Mouse (Mus musculus) myocyte (in vitro differentiated cells): Measurements from ENCODE around the gene Fam166a. TPM values are rescaled to one million over a fixed set of nuclear protein-coding genes. Genes with fewer than 3 reads are reported as not detected.
A peak's percentile ranks its signal among the peaks of the same experiment; 100 is the strongest.

Experiments
- H3K27me3 ChIP-seq: one replicate; pipeline ENCODE4 v1.6.1; 2011; ENCODE audit not compliant: control insufficient read depth, insufficient read depth, insufficient read length
- H3K36me3 ChIP-seq: one replicate; pipeline ENCODE4 v1.6.1; 2011; ENCODE audit not compliant: control insufficient read depth, insufficient read depth
- H3K4me2 ChIP-seq: one replicate; pipeline ENCODE4 v1.6.1; 2011; ENCODE audit warnings: low read depth, control low read depth
- H3K4me3 ChIP-seq: one replicate; pipeline ENCODE4 v1.5.1; 2011; ENCODE audit warnings: mild to moderate bottlenecking, control low read depth, moderate library complexity
- H3K79me2 ChIP-seq: one replicate; pipeline ENCODE4 v1.6.1; 2011; ENCODE audit not compliant: control insufficient read depth, insufficient read depth
- H3ac ChIP-seq: one replicate; pipeline ENCODE4 v1.6.1; 2011; ENCODE audit not compliant: control insufficient read depth, insufficient read length
- CEBPB ChIP-seq: IDR thresholded peaks from 2 replicates; pipeline ENCODE4 v1.6.1; 2011; ENCODE audit warnings: mild to moderate bottlenecking, moderate library complexity; ENCODE audit not compliant: poor library complexity, insufficient read depth, severe bottlenecking
- E2F4 ChIP-seq: IDR thresholded peaks from one replicate; pipeline ENCODE4 v1.6.1; 2011; ENCODE audit warnings: mild to moderate bottlenecking, control low read depth, moderate library complexity; ENCODE audit not compliant: insufficient read depth
- MAX ChIP-seq: IDR thresholded peaks from one replicate; pipeline ENCODE4 v1.6.1; 2011; ENCODE audit warnings: low read depth, mild to moderate bottlenecking, control low read depth
- MYOD1 ChIP-seq, 3 experiments: IDR thresholded peaks; one replicate each; pipeline ENCODE4 v1.6.1; 2011; ENCODE audit warnings: control low read depth in 2 of 3, low read depth in 2 of 3, mild to moderate bottlenecking in 2 of 3, moderate library complexity in 1 of 3; ENCODE audit not compliant: insufficient read length in 2 of 3, control insufficient read depth in 1 of 3
- MYOG ChIP-seq, 3 experiments: IDR thresholded peaks; one replicate each; pipeline ENCODE4 v1.6.1; 2011; ENCODE audit warnings: control low read depth in 2 of 3, low read depth in 2 of 3, mild to moderate bottlenecking in 2 of 3; ENCODE audit not compliant: insufficient read length in 2 of 3, control insufficient read depth in 1 of 3, insufficient read depth in 1 of 3
- POLR2A ChIP-seq: IDR thresholded peaks from one replicate; pipeline ENCODE4 v1.6.1; 2011; ENCODE audit warnings: low read depth, mild to moderate bottlenecking, control low read depth, moderate library complexity; ENCODE audit not compliant: insufficient read length
- POLR2AphosphoS2 ChIP-seq: IDR thresholded peaks from one replicate; pipeline ENCODE4 v1.6.1; 2011; ENCODE audit warnings: low read depth, control low read depth; ENCODE audit not compliant: insufficient read length
- REST ChIP-seq: IDR thresholded peaks from one replicate; pipeline ENCODE4 v1.6.1; 2011; ENCODE audit warnings: mild to moderate bottlenecking, control low read depth, moderate library complexity; ENCODE audit not compliant: insufficient read depth, insufficient read length
- SRF ChIP-seq: IDR thresholded peaks from one replicate; pipeline ENCODE4 v1.6.1; 2011; ENCODE audit warnings: low read depth; ENCODE audit not compliant: control insufficient read depth, insufficient read length
- TCF12 ChIP-seq: IDR thresholded peaks from one replicate; pipeline ENCODE4 v1.6.1; 2011; ENCODE audit warnings: mild to moderate bottlenecking, control low read depth; ENCODE audit not compliant: poor library complexity, insufficient read depth, severe bottlenecking
- TCF3 ChIP-seq: IDR thresholded peaks from one replicate; pipeline ENCODE4 v1.6.1; 2011; ENCODE audit warnings: low read depth, control low read depth; ENCODE audit not compliant: insufficient read length
- USF1 ChIP-seq: IDR thresholded peaks from one replicate; pipeline ENCODE4 v1.6.1; 2011; ENCODE audit warnings: low read depth, mild to moderate bottlenecking, control low read depth, moderate library complexity
- polyA plus RNA-seq: library from polyadenylated mRNA; unstranded; fragments of >200 nt; fragmentation: generic; extraction: Trizol; gene quantifications from one replicate; pipeline ENCODE4 v1.2.1, GENCODE M21; 2012; ENCODE audit warnings: missing spikeins

Fam166a gene
- polyA plus RNA-seq, 1 experiment, result 0.48 TPM

GRCm38 (mm10) chr2:25194486-25195171 is 23.9 kb upstream of the Fam166a start:
- no peak overlapping the region for H3K4me3 ChIP-seq
- H3K36me3 ChIP-seq, result peaks cover 5% of the 10 kb centered on the region
- no peak overlapping the region for H3ac ChIP-seq
- no peaks in the 10 kb centered on the region for H3K27me3 ChIP-seq
- no peaks in the 10 kb centered on the region for H3K79me2 ChIP-seq
- TF ChIP-seq MYOD1 (IDR thresholded peaks at IDR 0.05; ENCODE audit: control insufficient read depth in 1 of 3, insufficient read length in 2 of 3, low read depth in 2 of 3), result no peak
- TF ChIP-seq MAX, result no peak
- no peak for TF ChIP-seq E2F4
- TF ChIP-seq REST, result no peak
- TF ChIP-seq TCF12, result no peak
- no peak for TF ChIP-seq POLR2A
- no peak overlapping the region for H3K4me2 ChIP-seq

GRCm38 (mm10) chr2:25195211-25196156 is 23.1 kb upstream of the Fam166a start:
- no peak for TF ChIP-seq SRF
- TF ChIP-seq USF1, result no peak
- TF ChIP-seq CEBPB, result no peak
- TF ChIP-seq POLR2AphosphoS2, result no peak
- no peak for TF ChIP-seq E2F4
- TF ChIP-seq REST, result no peak
- no peak for TF ChIP-seq TCF3
- no peak for TF ChIP-seq MYOG (IDR thresholded peaks at IDR 0.05; ENCODE audit: control insufficient read depth in 1 of 3, insufficient read depth in 1 of 3, insufficient read length in 2 of 3, low read depth in 2 of 3)
- TF ChIP-seq MYOD1 (IDR thresholded peaks at IDR 0.05; ENCODE audit: control insufficient read depth in 1 of 3, insufficient read length in 2 of 3, low read depth in 2 of 3), result no peak
- no peak for TF ChIP-seq TCF12
- no peak for TF ChIP-seq POLR2A
- no peak for TF ChIP-seq MAX
- Histone ChIP-seq H3K36me3 (peaks cover 14% of the 10 kb centered on the region), H3K4me2 (peak overlapping the region; percentile 83), H3ac (no peak overlapping the region), H3K79me2 (no peaks in the 10 kb centered on the region), H3K27me3 (no peaks in the 10 kb centered on the region), H3K4me3 (peak overlapping the region; percentile 24)

- Histone ChIP-seq H3K27me3 (no peaks in the 10 kb centered on the region), H3K4me2 (peak within 1 kb of the TSS; percentile 83), H3ac (no peak within 1 kb of the TSS), H3K79me2 (no peaks in the 10 kb centered on the region), H3K36me3 (peaks cover 15% of the 10 kb centered on the region), H3K4me3 (peak within 1 kb of the TSS; percentile 24)
- TF ChIP-seq SRF (no peak), POLR2A (no peak)
Measured at GRCm38 (mm10) chr2:25196172-25196954, 22.2 kb upstream of the Fam166a start, which contains the start of gene Tor4a. Tor4a (minus strand) TSS chr2:25196886.

DNA sequence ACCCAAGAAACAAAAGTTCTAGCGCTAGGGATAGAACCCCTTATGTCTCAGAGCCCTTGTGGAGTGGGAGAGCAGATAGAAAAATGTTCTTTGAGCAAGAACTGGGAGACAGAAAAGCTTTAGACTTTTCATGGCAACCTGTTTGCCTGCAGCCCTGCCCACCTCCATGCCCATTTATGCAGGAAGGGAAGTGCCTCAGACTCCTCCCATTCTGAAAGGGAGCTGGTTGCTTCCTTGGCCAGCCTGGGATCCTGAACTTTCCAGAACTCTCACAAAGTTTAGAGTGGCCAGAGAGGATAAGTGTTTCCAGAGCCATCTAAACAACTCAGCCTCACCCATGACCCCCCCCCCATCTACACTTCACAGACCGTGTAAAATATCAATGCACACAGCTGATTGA is 21.4 kb upstream of the Fam166a start:
- peak overlapping the region; percentile 83 for H3K4me2 ChIP-seq
- no peaks in the 10 kb centered on the region for H3K27me3 ChIP-seq
- no peak for TF ChIP-seq TCF12
- TF ChIP-seq MYOD1 (IDR thresholded peaks at IDR 0.05; ENCODE audit: control insufficient read depth in 1 of 3, insufficient read length in 2 of 3, low read depth in 2 of 3), result no peak
- TF ChIP-seq MAX, result no peak
- no peak for TF ChIP-seq CEBPB
- TF ChIP-seq REST, result no peak
- no peak for TF ChIP-seq USF1
- peaks cover 20% of the 10 kb centered on the region for H3K36me3 ChIP-seq
- H3ac ChIP-seq, result no peak overlapping the region
- H3K4me3 ChIP-seq, result peak overlapping the region; percentile 24
- no peaks in the 10 kb centered on the region for H3K79me2 ChIP-seq

DNA sequence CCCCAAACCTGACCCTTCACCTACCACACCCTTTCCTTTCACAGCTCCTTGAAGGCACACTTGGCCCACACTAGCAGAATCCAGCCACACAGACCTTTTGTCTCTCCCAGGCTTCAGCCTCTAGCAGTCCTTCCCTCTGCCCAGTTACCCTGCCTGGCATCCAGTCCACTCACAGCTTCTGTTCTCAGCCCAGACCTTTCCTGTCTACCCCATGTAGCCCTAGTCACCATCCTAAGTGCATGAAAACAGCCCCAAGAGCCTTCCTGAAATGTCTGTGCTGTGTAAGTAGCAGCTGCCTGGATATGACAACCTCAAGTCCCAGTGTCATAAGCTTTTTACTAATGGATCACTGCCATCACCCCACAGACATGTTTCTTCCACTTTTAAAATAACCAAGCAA is 20.6 kb upstream of the Fam166a start:
- no peak overlapping the region for H3ac ChIP-seq
- H3K4me3 ChIP-seq, result no peak overlapping the region
- no peak overlapping the region for H3K4me2 ChIP-seq
- H3K36me3 ChIP-seq, result peaks cover 27% of the 10 kb centered on the region
- no peaks in the 10 kb centered on the region for H3K79me2 ChIP-seq
- no peak for TF ChIP-seq POLR2AphosphoS2
- H3K27me3 ChIP-seq, result no peaks in the 10 kb centered on the region
